Mouse (Mus musculus): Measurements from ENCODE around the gene Clec12b. TPM values are rescaled to one million over a fixed set of nuclear protein-coding genes. Genes with fewer than 3 reads are reported as not detected.

The Clec12b gene
- total and polyA plus RNA-seq, 3 experiments = not detected

GRCm38 (mm10) chr6:129337751-129338150, 47.9 kb downstream of the Clec12b start:
- no peak for DNase-seq (ENCODE audit: low read depth, low spot score)
- no peaks in the 10 kb centered on the region for H3K9me3 ChIP-seq (replicated peaks; ENCODE audit: insufficient read depth, low read length)
- H3K27me3 ChIP-seq (ENCODE audit: control insufficient read depth in 1 of 2, insufficient read depth in 2 of 2, low read length in 2 of 2) = peaks cover 0 to under 1% of the 10 kb centered on the region in 2 experiments; a peak in 1 of 4 replicates
- no peak for TF ChIP-seq MYB (IDR thresholded peaks at IDR 0.05; ENCODE audit: low read depth, low read length)
- no peak for TF ChIP-seq E2F4 (IDR thresholded peaks at IDR 0.05; ENCODE audit: borderline replicate concordance, low read depth, low read length)
- no peak for TF ChIP-seq MAZ (IDR thresholded peaks at IDR 0.05; ENCODE audit: low read depth, low read length)
- no peak for TF ChIP-seq POLR2AphosphoS5 (IDR thresholded peaks at IDR 0.05; ENCODE audit: borderline replicate concordance, low read depth, low read length)
- no peak for TF ChIP-seq NRF1 (IDR thresholded peaks at IDR 0.05; ENCODE audit: insufficient read depth, low read depth, low read length, poor library complexity, severe bottlenecking)
- H3K4me1 ChIP-seq (ENCODE audit: control insufficient read depth in 1 of 2, insufficient read depth in 2 of 2, low read length in 2 of 2) = no peaks in the 10 kb centered on the region
- no peaks in the 10 kb centered on the region for H3K79me2 ChIP-seq (ENCODE audit: control insufficient read depth, insufficient read depth, low read length, poor library complexity)
- H3K4me3 ChIP-seq (ENCODE audit: control insufficient read depth in 1 of 2, insufficient read depth in 1 of 2, low read depth in 2 of 2, low read length in 2 of 2) = no peak overlapping the region
- no peak overlapping the region for H3K9ac ChIP-seq (ENCODE audit: control insufficient read depth, low read depth, low read length, poor library complexity, severe bottlenecking)
- no peak overlapping the region for H3K27ac ChIP-seq (ENCODE audit: control insufficient read depth, low read depth, low read length)
- H3K36me3 ChIP-seq (ENCODE audit: control insufficient read depth in 1 of 2, insufficient read depth in 2 of 2, low read length in 2 of 2) = no peaks in the 10 kb centered on the region

- Histone ChIP-seq H3K36me3 (ENCODE audit: control insufficient read depth in 1 of 2, insufficient read depth in 2 of 2, low read length in 2 of 2) (no peaks in the 10 kb centered on the region; a peak in 1 of 4 replicates), H3K9ac (ENCODE audit: control insufficient read depth, low read depth, low read length, poor library complexity, severe bottlenecking) (no peak overlapping the region), H3K9me3 (replicated peaks; ENCODE audit: insufficient read depth, low read length) (no peaks in the 10 kb centered on the region), H3K27ac (ENCODE audit: control insufficient read depth, low read depth, low read length) (no peak overlapping the region), H3K4me1 (ENCODE audit: control insufficient read depth in 1 of 2, insufficient read depth in 2 of 2, low read length in 2 of 2) (no peaks in the 10 kb centered on the region), H3K4me3 (ENCODE audit: control insufficient read depth in 1 of 2, insufficient read depth in 1 of 2, low read depth in 2 of 2, low read length in 2 of 2) (peak overlapping the region in 1 of 2 experiments; percentile 18; a peak in 1 of 4 replicates), H3K27me3 (ENCODE audit: control insufficient read depth in 1 of 2, insufficient read depth in 2 of 2, low read length in 2 of 2) (no peaks in the 10 kb centered on the region; a peak in 1 of 4 replicates), H3K79me2 (ENCODE audit: control insufficient read depth, insufficient read depth, low read length, poor library complexity) (no peaks in the 10 kb centered on the region)
- TF ChIP-seq USF2 (IDR thresholded peaks at IDR 0.05; ENCODE audit: borderline replicate concordance in 1 of 2, insufficient read depth in 1 of 2, low read depth in 1 of 2, low read length in 2 of 2) = no peak
- TF ChIP-seq KAT2A (conservative IDR thresholded peaks at IDR 0.05; ENCODE audit: low read depth, low read length) = no peak
- TF ChIP-seq RAD21 (IDR thresholded peaks at IDR 0.05; ENCODE audit: low read depth, low read length) = peak; percentile 70
- TF ChIP-seq HCFC1 (IDR thresholded peaks at IDR 0.05; ENCODE audit: low read depth, low read length) = 0 out of 2 replicates have a peak, but pooled peaks have one; percentile 17
- no peak for TF ChIP-seq USF1 (IDR thresholded peaks at IDR 0.05; ENCODE audit: low read depth, low read length)
- TF ChIP-seq MYB (IDR thresholded peaks at IDR 0.05; ENCODE audit: low read depth, low read length) = no peak
- peak; percentile 62; the same call in 1 of the 2 replicates for TF ChIP-seq MYC (IDR thresholded peaks at IDR 0.05; ENCODE audit: low read depth, low read length)
- no peak for TF ChIP-seq MEF2A (IDR thresholded peaks at IDR 0.05; ENCODE audit: extremely low read depth, insufficient replicate concordance, low read depth, low read length, poor library complexity, severe bottlenecking)
- TF ChIP-seq MAX (IDR thresholded peaks at IDR 0.05; ENCODE audit: low read length) = peak; percentile 80
- TF ChIP-seq TBP (IDR thresholded peaks at IDR 0.05; ENCODE audit: low read depth, low read length) = no peak
- peak; percentile 8; the same call in 1 of the 2 replicates for TF ChIP-seq BHLHE40 (IDR thresholded peaks at IDR 0.05; ENCODE audit: borderline replicate concordance, low read depth, low read length)
- TF ChIP-seq EP300 (IDR thresholded peaks at IDR 0.05; ENCODE audit: low read depth in 1 of 2, low read length in 2 of 2) = no peak
- no peak for TF ChIP-seq NELFE (IDR thresholded peaks at IDR 0.05; ENCODE audit: low read depth, low read length)
- peak; percentile 67 for TF ChIP-seq ZC3H11A (IDR thresholded peaks at IDR 0.05; ENCODE audit: low read depth, low read length)
- TF ChIP-seq CHD1 (IDR thresholded peaks at IDR 0.05; ENCODE audit: low read depth, low read length) = no peak
- TF ChIP-seq MXI1 (IDR thresholded peaks at IDR 0.05; ENCODE audit: low read depth, low read length) = no peak
- peak; percentile 55 to 85 (median 76) for TF ChIP-seq CTCF (IDR thresholded peaks at IDR 0.05 in 2 of 3, conservative IDR thresholded peaks at IDR 0.05 in 1 of 3; ENCODE audit: control insufficient read depth in 1 of 3, insufficient read depth in 1 of 3, low read depth in 2 of 3, low read length in 3 of 3, poor library complexity in 1 of 3, severe bottlenecking in 1 of 3)
- TF ChIP-seq SMC3 (IDR thresholded peaks at IDR 0.05; ENCODE audit: low read depth, low read length) = peak; percentile 92
- TF ChIP-seq GABPA (IDR thresholded peaks at IDR 0.05; ENCODE audit: low read depth, low read length) = no peak
- peak; percentile 83 for DNase-seq (ENCODE audit: low read depth, low spot score)
Observed at GRCm38 (mm10) chr6:129333674-129334078, 52.0 kb downstream of the Clec12b start.
